Comparison of ENCODE assay signal across 10 mouse cellular contexts in genomic region chr1:89940961-89941524, GRCm38 (mm10). TPM values are rescaled to one million over a fixed set of nuclear protein-coding genes. Genes with fewer than 3 reads are reported as not detected.
DNase-seq lines count a peak whose midpoint lies in the region; ATAC-seq lines count a peak whose summit lies in the region.
"Had no signal": no experiment of that assay in that cellular context is flagged by ENCODE, and none has a peak within 500 bp of the region (broad histone marks: within the 10 kb centered on the region; RNA-seq: fewer than 3 reads in every experiment).

No protein-coding gene starts in this region.

- DNase-seq in heart, postnatal 25 days (ENCODE audit: low spot score): no peak
- peak; percentile 47 for DNase-seq in embryonic facial prominence, embryonic 10.5 days (ENCODE audit: low spot score)
- DNase-seq in hindbrain, embryonic 14.5 days (ENCODE audit: low spot score): no peak
- peak; percentile 51 for DNase-seq in neural tube, embryonic 10.5 days (ENCODE audit: extremely low spot score, low spot score)
- DNase-seq in adrenal gland, postnatal 25 days: no peak
- no peak for DNase-seq in cerebellum, adult 9-10 months

- no peaks in the 10 kb centered on the region for H3K36me3 ChIP-seq in heart, embryonic 15.5 days
- H3K36me3 ChIP-seq in embryonic facial prominence, embryonic 10.5 days (replicated peaks): no peaks in the 10 kb centered on the region
- H3K36me3 ChIP-seq in hindbrain, embryonic 14.5 days (replicated peaks; ENCODE audit: control insufficient read depth, insufficient read depth): no peaks in the 10 kb centered on the region

- peaks cover 19% of the 10 kb centered on the region for H3K4me1 ChIP-seq in heart, embryonic 15.5 days (replicated peaks)
- H3K4me1 ChIP-seq in embryonic facial prominence, embryonic 10.5 days: peaks cover 35% of the 10 kb centered on the region
- peaks cover 18% of the 10 kb centered on the region for H3K4me1 ChIP-seq in hindbrain, embryonic 14.5 days (replicated peaks; ENCODE audit: control insufficient read depth, insufficient read depth, low read length)

- intact Hi-C loops in heart, postnatal 25 days (cut with DNase I): loop anchor here (5.0 to 10.0 kb wide), 4 partner anchors 84 to 706 kb away; no protein-coding TSS in a partner anchor

- H3K4me2 ChIP-seq in heart, embryonic 15.5 days: peak overlapping the region; percentile 57; the same call in 1 of the 2 replicates
- H3K4me2 ChIP-seq in hindbrain, embryonic 14.5 days (replicated peaks): peak overlapping the region; percentile 67

- 18% methylated on average over 15 of the region's 15 CpGs for WGBS in heart, embryonic 15.5 days
- 6% methylated on average over 15 of the region's 15 CpGs for WGBS in embryonic facial prominence, embryonic 10.5 days
- 9% methylated on average over 15 of the region's 15 CpGs for WGBS in hindbrain, embryonic 14.5 days

- H3K9me3 ChIP-seq in heart, embryonic 15.5 days (replicated peaks): no peaks in the 10 kb centered on the region
- no peaks in the 10 kb centered on the region for H3K9me3 ChIP-seq in embryonic facial prominence, embryonic 10.5 days
- H3K9me3 ChIP-seq in hindbrain, embryonic 14.5 days (ENCODE audit: control insufficient read depth, low read length): no peaks in the 10 kb centered on the region

- no peak for ATAC-seq in heart, embryonic 15.5 days (replicated peaks; ENCODE audit: insufficient number of reproducible peaks, insufficient read depth, low FRiP score, low read depth)
- ATAC-seq in hindbrain, embryonic 14.5 days (ENCODE audit: low FRiP score): no peak
- ATAC-seq: Patski had no signal

- H3K27ac ChIP-seq in heart, embryonic 15.5 days: no peak overlapping the region
- H3K27ac ChIP-seq in embryonic facial prominence, embryonic 10.5 days (replicated peaks): no peak overlapping the region
- H3K27ac ChIP-seq in hindbrain, embryonic 14.5 days: no peak overlapping the region

- no peak overlapping the region for H3K4me3 ChIP-seq in heart, embryonic 15.5 days
- H3K4me3 ChIP-seq in embryonic facial prominence, embryonic 10.5 days: peak overlapping the region; percentile 60
- no peak overlapping the region for H3K4me3 ChIP-seq in hindbrain, embryonic 14.5 days (replicated peaks; ENCODE audit: low read length)

- peaks cover 95% of the 10 kb centered on the region for H3K27me3 ChIP-seq in heart, embryonic 15.5 days
- peaks cover 100% of the 10 kb centered on the region for H3K27me3 ChIP-seq in embryonic facial prominence, embryonic 10.5 days (replicated peaks; ENCODE audit: low read depth, poor library complexity, severe bottlenecking)
- H3K27me3 ChIP-seq in hindbrain, embryonic 14.5 days (ENCODE audit: control insufficient read depth, insufficient read depth, low read length): peaks cover 71% of the 10 kb centered on the region
- H3K27me3 ChIP-seq: CH12.LX, Patski had no signal

- no peak overlapping the region for H3K9ac ChIP-seq in heart, embryonic 15.5 days
- H3K9ac ChIP-seq in hindbrain, embryonic 14.5 days: no peak overlapping the region

RNA-seq across cellular contexts. Expression of gene Gbx2, which starts 10.1 kb away (rescaled TPM):
- polyA plus RNA-seq in heart, embryonic 15.5 days (2015; fragmentation: Nextera tagmentation; extraction: Ambion mirVana): 0.11 TPM in 1 of 2 replicates, not detected in the other
- total RNA-seq in heart, postnatal 25 days (2021): under 1 TPM in 1 of 2 experiments, not detected in 1; 0.22 TPM
- 8.7 and 11.1 TPM in 2 replicates for polyA plus RNA-seq in embryonic facial prominence, embryonic 10.5 days (2016; fragmentation: Nextera tagmentation; extraction: Ambion mirVana)
- polyA plus RNA-seq in hindbrain, embryonic 14.5 days (2014; fragmentation: Nextera tagmentation; extraction: Ambion mirVana): 40.6 and 41.6 TPM in 2 replicates
- not detected in 2 replicates for total RNA-seq in adrenal gland, postnatal 25 days (2021)
- total RNA-seq: CH12.LX; liver, adult 2 months had no signal
- polyA plus RNA-seq: liver, adult 2 months had no signal

Comparison
In these comparisons a context has a peak if more than half of its experiments do, and no peak if none do; other contexts are left out.
1. DNase-seq: peak in embryonic facial prominence, embryonic 10.5 days (single experiment) and neural tube, embryonic 10.5 days (single experiment); none in heart, postnatal 25 days (single experiment), hindbrain, embryonic 14.5 days (single experiment), adrenal gland, postnatal 25 days (single experiment) and cerebellum, adult 9-10 months (single experiment).